Mouse (Mus musculus) lung, embryonic 16.5 days (tissue): Measurements from ENCODE around the gene Nat8f1. TPM values are rescaled to one million over a fixed set of nuclear protein-coding genes. Genes with fewer than 3 reads are reported as not detected.

Experiments
- ATAC-seq: fragments of 200-750 bp; cut with Nextera tagmentation; 2 replicates; pipeline ENCODE4 v1.8.0; 2017; ENCODE audit warnings: low read depth, mild to moderate bottlenecking, moderate library complexity
- H3K27ac ChIP-seq: fragments of 300-500 bp; sonication (generic); 2 replicates; pipeline ENCODE4 v1.5.1; 2014; ENCODE audit warnings: mild to moderate bottlenecking, control low read depth, low read length
- H3K27me3 ChIP-seq: fragments of 300-500 bp; sonication (generic); 2 replicates; pipeline ENCODE4 v1.6.1; 2014; ENCODE audit warnings: low read depth, low read length, mixed read lengths; ENCODE audit not compliant: control insufficient read depth, insufficient read depth
- H3K36me3 ChIP-seq: fragments of 300-500 bp; sonication (generic); 2 replicates; pipeline ENCODE4 v1.6.1; 2014; ENCODE audit warnings: low read length; ENCODE audit not compliant: control insufficient read depth, insufficient read depth
- H3K4me1 ChIP-seq: fragments of 300-500 bp; sonication (generic); replicated peaks from 2 replicates; pipeline ENCODE4 v1.6.1; 2014; ENCODE audit warnings: low read length, mixed read lengths; ENCODE audit not compliant: control insufficient read depth, insufficient read depth
- H3K4me2 ChIP-seq: fragments of 300-500 bp; sonication (generic); 2 replicates; pipeline ENCODE4 v1.6.1; 2014; ENCODE audit warnings: low read depth, low read length, control low read depth
- H3K4me3 ChIP-seq: fragments of 300-500 bp; sonication (generic); 2 replicates; pipeline ENCODE4 v1.5.1; 2014; ENCODE audit warnings: mild to moderate bottlenecking, low read length, control low read depth
- H3K9ac ChIP-seq: fragments of 300-500 bp; sonication (generic); 2 replicates; pipeline ENCODE4 v1.6.1; 2014; ENCODE audit warnings: low read length, control low read depth
- H3K9me3 ChIP-seq: fragments of 300-500 bp; sonication (generic); 2 replicates; pipeline ENCODE4 v1.6.1; 2016; ENCODE audit warnings: low read length; ENCODE audit not compliant: control insufficient read depth
- WGBS: fragments of 180-500 bp; shearing (Covaris S2); extraction: QIAGEN DNeasy Blood & Tissue Kit; methylation state at CpG from one replicate; pipeline ENCODE4 v1.1.7; 2014; 5-methylcytosine and 5-hydroxymethylcytosine counted together
- polyA plus RNA-seq: library from polyadenylated mRNA; unstranded; fragments of >200 nt; fragmentation: Nextera tagmentation; extraction: Ambion mirVana; gene quantifications from 2 replicates; pipeline ENCODE4 v1.2.1, GENCODE M21; 2015

Gene Nat8f1
- polyA plus RNA-seq, 1 experiment from 2014 or later = 4.8 TPM

DNA sequence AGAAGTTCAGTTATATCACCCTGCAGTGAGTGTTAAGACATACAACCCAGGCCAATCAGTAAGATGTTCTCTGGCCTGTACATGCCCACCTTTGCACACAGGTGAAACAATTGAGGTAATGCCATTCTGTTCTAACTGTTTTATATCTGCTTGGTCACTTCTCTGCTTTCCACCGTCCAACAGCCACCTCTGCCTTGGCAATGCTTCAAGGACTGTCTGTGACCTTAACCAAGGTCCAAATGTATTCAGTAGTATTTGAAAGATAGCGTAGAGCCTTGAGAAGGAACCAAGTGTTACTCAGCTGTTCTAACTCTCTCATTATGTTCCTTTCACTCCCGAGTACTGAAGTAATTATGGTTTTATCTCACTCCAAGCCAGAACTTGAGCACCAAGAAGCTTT is 52.9 kb downstream of the Nat8f1 start:
- H3K4me3 ChIP-seq = no peak overlapping the region
- H3K4me2 ChIP-seq = no peak overlapping the region
- no peak overlapping the region for H3K9ac ChIP-seq
- no peaks in the 10 kb centered on the region for H3K9me3 ChIP-seq
- no peaks in the 10 kb centered on the region for H3K36me3 ChIP-seq
- H3K27ac ChIP-seq = no peak overlapping the region
- H3K27me3 ChIP-seq = no peaks in the 10 kb centered on the region
- WGBS = 70% methylated on average over 3 of the region's 3 CpGs
- H3K4me1 ChIP-seq = no peaks in the 10 kb centered on the region
- ATAC-seq = no peak

DNA sequence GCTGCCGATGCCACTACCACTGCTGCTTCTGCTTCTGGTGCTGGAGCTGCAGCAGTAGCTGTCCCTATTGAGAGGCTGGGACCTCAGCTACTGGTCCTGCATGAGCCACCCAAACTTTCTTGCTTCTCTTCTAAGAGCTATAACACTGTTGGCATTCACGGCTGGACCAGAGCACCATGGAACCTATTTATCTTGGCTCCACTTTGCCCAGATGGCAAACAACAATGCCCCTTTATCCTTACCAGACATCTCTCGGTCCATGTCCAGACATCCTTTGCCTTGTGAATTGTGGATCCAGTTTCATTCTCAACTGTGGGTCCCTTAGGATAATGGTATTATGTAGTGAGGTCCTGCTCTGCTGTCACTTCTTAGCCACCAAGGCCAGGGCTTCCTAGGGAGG is 54.2 kb downstream of the Nat8f1 start:
- Histone ChIP-seq H3K9ac (no peak overlapping the region), H3K4me2 (no peak overlapping the region), H3K4me1 (no peaks in the 10 kb centered on the region), H3K27me3 (no peaks in the 10 kb centered on the region), H3K4me3 (no peak overlapping the region), H3K36me3 (no peaks in the 10 kb centered on the region), H3K27ac (no peak overlapping the region), H3K9me3 (no peaks in the 10 kb centered on the region)
- no peak for ATAC-seq
- WGBS = 82% methylated on average over 3 of the region's 3 CpGs

Other genes starting within 250 kb of the Nat8f1 start
- gene Nat8f7, start 202.5 kb downstream of the Nat8f1 start, polyA plus RNA-seq = not detected in 2 replicates
- not detected in 2 replicates for gene Nat8f3, start 149.9 kb downstream of the Nat8f1 start, polyA plus RNA-seq
- gene Nat8f6, start 94.7 kb downstream of the Nat8f1 start, polyA plus RNA-seq = not detected in 2 replicates
- gene Nat8f5, start 94.7 kb downstream of the Nat8f1 start, polyA plus RNA-seq = not detected in 2 replicates
- not detected in 2 replicates for gene Nat8, start 83.6 kb downstream of the Nat8f1 start, polyA plus RNA-seq
- gene Nat8f2, start 46.5 kb downstream of the Nat8f1 start, polyA plus RNA-seq = not detected in 2 replicates
- 5.3 and 6.2 TPM in 2 replicates for gene Nat8f4, start 10.8 kb downstream of the Nat8f1 start, polyA plus RNA-seq
- 27.2 and 33.8 TPM in 2 replicates for gene Tprkb, start 3.8 kb downstream of the Nat8f1 start, polyA plus RNA-seq
- gene Dusp11, start 46.0 kb upstream of the Nat8f1 start, polyA plus RNA-seq = 45.1 and 48.7 TPM in 2 replicates
- gene Figla, start 100.5 kb upstream of the Nat8f1 start, polyA plus RNA-seq = not detected in 2 replicates
- 3.3 and 3.4 TPM in 2 replicates for gene Add2, start 113.0 kb upstream of the Nat8f1 start, polyA plus RNA-seq